Mouse (Mus musculus) heart, adult 2 months (tissue): ENCODE results near the gene Gm16430. TPM values are rescaled to one million over a fixed set of nuclear protein-coding genes. Genes with fewer than 3 reads are reported as not detected.
"Not testable (repeated sequence)": the region's sequence is repeated elsewhere in the genome, so short reads cannot be mapped to it uniquely, and the experiment has no call there.

Experiments
- DNase-seq, 2 experiments: peaks; one replicate each; pipeline ENCODE4 v3.0.0; 2021
- H3K27ac ChIP-seq: fragments of 200-600 bp; 2 replicates; pipeline ENCODE4 v1.8.1; 2022
- H3K27me3 ChIP-seq: fragments of 200-500 bp; 2 replicates; pipeline ENCODE4 v1.6.1; 2012; ENCODE audit warnings: mild to moderate bottlenecking, low read length, inconsistent platforms, mixed read lengths; ENCODE audit not compliant: control insufficient read depth, insufficient read depth
- H3K36me3 ChIP-seq: fragments of 200-500 bp; 2 replicates; pipeline ENCODE4 v1.6.1; 2012; ENCODE audit warnings: low read length, inconsistent platforms; ENCODE audit not compliant: control insufficient read depth, insufficient read depth
- H3K4me1 ChIP-seq: fragments of 200-500 bp; 2 replicates; pipeline ENCODE4 v1.6.1; 2011; ENCODE audit warnings: low read length; ENCODE audit not compliant: control insufficient read depth, insufficient read depth
- H3K4me3 ChIP-seq: fragments of 200-600 bp; 2 replicates; pipeline ENCODE4 v1.8.1; 2022
- H3K79me2 ChIP-seq: fragments of 200-500 bp; replicated peaks from 2 replicates; pipeline ENCODE4 v1.6.1; 2012; ENCODE audit warnings: mild to moderate bottlenecking, inconsistent platforms, low read length, moderate library complexity, mixed read lengths; ENCODE audit not compliant: control insufficient read depth, insufficient read depth
- H3K9ac ChIP-seq: fragments of 200-500 bp; 2 replicates; pipeline ENCODE4 v1.6.1; 2012; ENCODE audit warnings: low read depth, mild to moderate bottlenecking, control low read depth, inconsistent platforms, low read length, mixed read lengths
- WGBS: fragments of 180-500 bp; shearing (Covaris S2); methylation state at CpG from one replicate; pipeline ENCODE4 v1.1.7; 2018; 5-methylcytosine and 5-hydroxymethylcytosine counted together
- intact Hi-C: fragments of 180-260 bp; cut with DNase I; formaldehyde crosslinking; loops from one replicate; pipeline ENCODE4 v1.15.1; 2025
- long read RNA-seq: library from polyadenylated mRNA; stranded (forward); transcript quantifications from one replicate; pipeline ENCODE4 v2.0.0, GENCODE M21; 2021
- polyA plus RNA-seq: library from polyadenylated mRNA; depleted of rRNA; stranded (reverse); fragments of >200 nt; gene quantifications from 2 replicates; pipeline ENCODE4 v1.2.3, GENCODE M21; 2012; rRNA removed
- total RNA-seq, 2 experiments: library from RNA; stranded (reverse); gene quantifications; 2 replicates each; pipeline ENCODE4 v1.2.3; 2021

The Gm16430 gene
- total RNA-seq, result not detected
- not detected in 2 replicates for polyA plus RNA-seq
- long read RNA-seq, result 0 reads

- H3K27ac ChIP-seq, H3K27me3 ChIP-seq, H3K9ac ChIP-seq, DNase-seq, H3K36me3 ChIP-seq, H3K4me1 ChIP-seq, intact Hi-C loops, H3K4me3 ChIP-seq, H3K79me2 ChIP-seq: not testable (repeated sequence)
- no CpG with 5 or more reads among the region's 7 CpGs for WGBS
Measured at GRCm38 (mm10) chrX:54621911-54622310, at the start of gene Gm16430. Gm16430 (plus strand) TSS chrX:54622211.

Other genes with a start within 250 kb of the Gm16430 start
- gene Gm16405, start 91.0 kb upstream of the Gm16430 start, total RNA-seq, result not detected
- not detected in 2 replicates for gene Gm16405, start 91.0 kb upstream of the Gm16430 start, polyA plus RNA-seq